Mouse (Mus musculus) bone marrow, adult 2 months (tissue): Measurements from ENCODE around the gene Atp8a2.

Source experiments
- CTCF ChIP-seq: fragments of 200-500 bp; IDR thresholded peaks from 2 replicates; pipeline ENCODE4 v1.5.1; 2011; ENCODE audit warnings: low read length, control low read depth; ENCODE audit not compliant: control insufficient read depth, insufficient read depth
- POLR2A ChIP-seq: fragments of 200-500 bp; IDR thresholded peaks from 2 replicates; pipeline ENCODE4 v1.6.1; 2011; ENCODE audit warnings: low read depth, mild to moderate bottlenecking, control low read depth, low read length, borderline replicate concordance; ENCODE audit not compliant: control insufficient read depth

DNA sequence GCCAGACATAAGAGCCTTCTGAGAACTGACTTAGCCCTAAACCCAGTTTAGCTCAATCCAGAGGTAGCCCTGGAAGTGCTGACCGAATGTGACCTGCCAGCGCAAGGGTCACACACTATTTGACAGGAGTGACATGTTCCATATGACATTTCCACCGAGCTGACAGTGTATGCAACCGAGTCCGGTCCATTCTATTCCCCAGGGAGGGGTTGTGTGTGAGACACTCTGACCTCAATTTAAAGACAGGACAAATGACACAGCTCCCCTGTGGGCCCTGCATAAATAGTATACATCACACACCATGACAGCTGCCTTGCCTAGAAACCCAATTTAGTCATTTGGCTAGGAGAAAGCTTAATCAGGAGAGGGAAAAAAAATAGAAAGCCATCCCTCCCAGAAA is 555.1 kb downstream of the Atp8a2 start:
- TF ChIP-seq POLR2A (no peak), CTCF (no peak)
